Mouse (Mus musculus): ENCODE results near the gene Cntn5.

Cntn5 gene

GRCm38 (mm10) chr9:9886210-9886609 is 1018.4 kb downstream of the Cntn5 start:
- DNase-seq, result no peak

GRCm38 (mm10) chr9:9882779-9883383 is 1021.7 kb downstream of the Cntn5 start:
- no peak for DNase-seq

GRCm38 (mm10) chr9:9872112-9873035 is 1032.2 kb downstream of the Cntn5 start:
- no peak for DNase-seq

GRCm38 (mm10) chr9:9860631-9861030 is 1043.9 kb downstream of the Cntn5 start:
- no peak for DNase-seq

GRCm38 (mm10) chr9:9859323-9859722 is 1045.3 kb downstream of the Cntn5 start:
- no peak for DNase-seq

- no peak for DNase-seq
These were observed 1049.8 kb downstream of the Cntn5 start for GRCm38 (mm10) chr9:9854791-9855190.

GRCm38 (mm10) chr9:9830231-9830630 is 1074.3 kb downstream of the Cntn5 start:
- DNase-seq, result no peak

GRCm38 (mm10) chr9:9819963-9820362 is 1084.6 kb downstream of the Cntn5 start:
- no peak for DNase-seq

- DNase-seq, result no peak
These were observed 1087.1 kb downstream of the Cntn5 start for GRCm38 (mm10) chr9:9817477-9817876.

- DNase-seq, result no peak
These were observed 1105.0 kb downstream of the Cntn5 start for GRCm38 (mm10) chr9:9799546-9799945.

GRCm38 (mm10) chr9:9783680-9784079 is 1120.9 kb downstream of the Cntn5 start:
- no peak for DNase-seq

GRCm38 (mm10) chr9:9781157-9781884 is 1123.3 kb downstream of the Cntn5 start:
- DNase-seq, result no peak

- no peak for DNase-seq
These were observed 1124.9 kb downstream of the Cntn5 start for GRCm38 (mm10) chr9:9779646-9780045.

GRCm38 (mm10) chr9:9770777-9771176 is 1133.8 kb downstream of the Cntn5 start:
- no peak for DNase-seq

- no peak for DNase-seq
These were observed 1134.9 kb downstream of the Cntn5 start for GRCm38 (mm10) chr9:9769659-9770058.

GRCm38 (mm10) chr9:9718145-9718544 is 1186.4 kb downstream of the Cntn5 start:
- DNase-seq, result no peak

GRCm38 (mm10) chr9:9708671-9709070 is 1195.9 kb downstream of the Cntn5 start:
- DNase-seq, result no peak

GRCm38 (mm10) chr9:9707766-9708165 is 1196.8 kb downstream of the Cntn5 start:
- DNase-seq, result no peak

- DNase-seq, result no peak
These were observed 1199.4 kb downstream of the Cntn5 start for GRCm38 (mm10) chr9:9705180-9705579.

- DNase-seq, result no peak
These were observed 1207.9 kb downstream of the Cntn5 start for GRCm38 (mm10) chr9:9696636-9697035.

GRCm38 (mm10) chr9:9682348-9682884 is 1222.2 kb downstream of the Cntn5 start:
- no peak for DNase-seq

GRCm38 (mm10) chr9:9676078-9676477 is 1228.5 kb downstream of the Cntn5 start:
- DNase-seq, result no peak

GRCm38 (mm10) chr9:9674531-9674930 is 1230.0 kb downstream of the Cntn5 start:
- no peak for DNase-seq
